Mouse (Mus musculus) stomach, embryonic 16.5 days (tissue): ENCODE measurements around the gene Wdr18. TPM values are rescaled to one million over a fixed set of nuclear protein-coding genes. Genes with fewer than 3 reads are reported as not detected.

Experiments
- ATAC-seq: fragments of 200-750 bp; cut with Nextera tagmentation; 2 replicates; pipeline ENCODE4 v1.8.0; 2017; ENCODE audit warnings: moderate number of reproducible peaks, moderate TSS enrichment; ENCODE audit not compliant: insufficient read depth, low FRiP score
- H3K27ac ChIP-seq: fragments of 300-500 bp; sonication (generic); 2 replicates; pipeline ENCODE4 v1.5.1; 2014; ENCODE audit warnings: low read length
- H3K27me3 ChIP-seq: fragments of 300-500 bp; sonication (generic); 2 replicates; pipeline ENCODE4 v1.6.1; 2014; ENCODE audit warnings: low read length, control low read depth, mixed read lengths; ENCODE audit not compliant: control insufficient read depth, insufficient read depth
- H3K36me3 ChIP-seq: fragments of 300-500 bp; sonication (generic); 2 replicates; pipeline ENCODE4 v1.6.1; 2014; ENCODE audit warnings: low read length; ENCODE audit not compliant: control insufficient read depth, insufficient read depth
- H3K4me1 ChIP-seq: fragments of 300-500 bp; sonication (generic); 2 replicates; pipeline ENCODE4 v1.6.1; 2014; ENCODE audit warnings: low read length, control low read depth, mixed read lengths; ENCODE audit not compliant: control insufficient read depth, insufficient read depth
- H3K4me2 ChIP-seq: fragments of 300-500 bp; sonication (generic); 2 replicates; pipeline ENCODE4 v1.6.1; 2014; ENCODE audit warnings: low read depth, low read length, mixed read lengths
- H3K4me3 ChIP-seq: fragments of 300-500 bp; sonication (generic); replicated peaks from 2 replicates; pipeline ENCODE4 v1.5.1; 2014; ENCODE audit warnings: mild to moderate bottlenecking, low read length
- H3K9ac ChIP-seq: fragments of 300-500 bp; sonication (generic); 2 replicates; pipeline ENCODE4 v1.6.1; 2014; ENCODE audit warnings: low read length
- H3K9me3 ChIP-seq: fragments of 300-500 bp; sonication (generic); replicated peaks from 2 replicates; pipeline ENCODE4 v1.6.1; 2016; ENCODE audit warnings: low read length, control low read depth; ENCODE audit not compliant: control insufficient read depth
- WGBS: fragments of 180-500 bp; shearing (Covaris S2); extraction: QIAGEN DNeasy Blood & Tissue Kit; methylation state at CpG from one replicate; pipeline ENCODE4 v1.1.7; 2014; 5-methylcytosine and 5-hydroxymethylcytosine counted together
- polyA plus RNA-seq: library from polyadenylated mRNA; unstranded; fragments of >200 nt; fragmentation: Nextera tagmentation; extraction: Ambion mirVana; gene quantifications from 2 replicates; pipeline ENCODE4 v1.2.1, GENCODE M21; 2015

The Wdr18 gene
- polyA plus RNA-seq, 1 experiment from 2014 or later, result 86.9 TPM

- 2% methylated on average over 11 of the region's 11 CpGs for WGBS
- peaks cover 11% of the 10 kb centered on the region for H3K36me3 ChIP-seq
- no peaks in the 10 kb centered on the region for H3K27me3 ChIP-seq
- no peak for ATAC-seq
- peaks cover 42% of the 10 kb centered on the region for H3K4me1 ChIP-seq
- H3K9ac ChIP-seq, result peak overlapping the region; percentile 92
- peaks cover 6% of the 10 kb centered on the region; the same call in 1 of the 2 replicates for H3K9me3 ChIP-seq
- peak overlapping the region; percentile 98 for H3K27ac ChIP-seq
- H3K4me3 ChIP-seq, result peak overlapping the region; percentile 64; the same call in 1 of the 2 replicates
- H3K4me2 ChIP-seq, result peak overlapping the region; percentile 90
These were observed 27.0 kb downstream of the Wdr18 start for GRCm38 (mm10) chr10:79986963-79987362.

GRCm38 (mm10) chr10:79987771-79988505 lies 28.0 kb downstream of the Wdr18 start:
- Histone ChIP-seq H3K9me3 (peaks cover 6% of the 10 kb centered on the region; the same call in 1 of the 2 replicates), H3K27ac (peak overlapping the region; percentile 98), H3K27me3 (no peaks in the 10 kb centered on the region), H3K9ac (peak overlapping the region; percentile 92), H3K4me2 (peak overlapping the region; percentile 90), H3K4me3 (peak overlapping the region; percentile 64), H3K36me3 (peaks cover 19% of the 10 kb centered on the region), H3K4me1 (peaks cover 36% of the 10 kb centered on the region)
- ATAC-seq, result no peak
- WGBS, result 11% methylated on average over 27 of the region's 27 CpGs

GRCm38 (mm10) chr10:79988506-79989271 lies 28.7 kb downstream of the Wdr18 start, which contains the start of gene Cnn2:
Gene Cnn2, plus strand, starts transcription at chr10:79988584.
- Histone ChIP-seq H3K4me1 (peaks cover 29% of the 10 kb centered on the region), H3K27ac (peak within 1 kb of the TSS; percentile 98), H3K4me3 (peak within 1 kb of the TSS; percentile 64), H3K27me3 (no peaks in the 10 kb centered on the region), H3K9ac (peak within 1 kb of the TSS; percentile 92), H3K36me3 (peaks cover 27% of the 10 kb centered on the region), H3K4me2 (peak within 1 kb of the TSS; percentile 90), H3K9me3 (peaks cover 6% of the 10 kb centered on the region; the same call in 1 of the 2 replicates)
- peak; percentile 16; the same call in 1 of the 2 replicates for ATAC-seq
- under 1% methylated on average over 59 of the region's 59 CpGs for WGBS

GRCm38 (mm10) chr10:79989272-79989786 lies 29.4 kb downstream of the Wdr18 start:
- WGBS, result 30% methylated on average over 8 of the region's 8 CpGs
- Histone ChIP-seq H3K9ac (peak overlapping the region; percentile 92), H3K4me3 (peak overlapping the region; percentile 64), H3K4me1 (peaks cover 31% of the 10 kb centered on the region), H3K27me3 (no peaks in the 10 kb centered on the region), H3K36me3 (peaks cover 27% of the 10 kb centered on the region), H3K9me3 (peaks cover 6% of the 10 kb centered on the region; the same call in 1 of the 2 replicates), H3K4me2 (peak overlapping the region; percentile 90), H3K27ac (peak overlapping the region; percentile 98)
- no peak for ATAC-seq

GRCm38 (mm10) chr10:79989870-79990269 lies 29.9 kb downstream of the Wdr18 start:
- peak overlapping the region; percentile 90 for H3K4me2 ChIP-seq
- H3K9me3 ChIP-seq, result peaks cover 6% of the 10 kb centered on the region; the same call in 1 of the 2 replicates
- peaks cover 32% of the 10 kb centered on the region for H3K4me1 ChIP-seq
- ATAC-seq, result no peak
- peak overlapping the region; percentile 64 for H3K4me3 ChIP-seq
- H3K9ac ChIP-seq, result peak overlapping the region; percentile 92
- no peaks in the 10 kb centered on the region for H3K27me3 ChIP-seq
- WGBS, result 21% methylated on average over 15 of the region's 15 CpGs
- H3K27ac ChIP-seq, result peak overlapping the region; percentile 98
- H3K36me3 ChIP-seq, result peaks cover 27% of the 10 kb centered on the region

- 60% methylated on average over 12 of the region's 12 CpGs for WGBS
These were observed 31.1 kb downstream of the Wdr18 start for GRCm38 (mm10) chr10:79991099-79991498.

GRCm38 (mm10) chr10:79991548-79991947 lies 31.6 kb downstream of the Wdr18 start:
- Histone ChIP-seq H3K4me3 (peak overlapping the region; percentile 35; the same call in 1 of the 2 replicates), H3K9me3 (peaks cover 6% of the 10 kb centered on the region; the same call in 1 of the 2 replicates), H3K27me3 (no peaks in the 10 kb centered on the region), H3K4me1 (peaks cover 21% of the 10 kb centered on the region), H3K27ac (no peak overlapping the region), H3K36me3 (peaks cover 27% of the 10 kb centered on the region), H3K4me2 (peak overlapping the region; percentile 90), H3K9ac (peak overlapping the region; percentile 43; the same call in 1 of the 2 replicates)
- WGBS, result 85% methylated on average over 6 of the region's 6 CpGs
- ATAC-seq, result no peak

More at GRCm38 (mm10) chr10:79991099-79991498, 31.1 kb downstream of the Wdr18 start:
- ATAC-seq, result no peak
- Histone ChIP-seq H3K4me1 (peaks cover 26% of the 10 kb centered on the region), H3K9ac (peak overlapping the region; percentile 43; the same call in 1 of the 2 replicates), H3K36me3 (peaks cover 27% of the 10 kb centered on the region), H3K9me3 (peaks cover 6% of the 10 kb centered on the region; the same call in 1 of the 2 replicates), H3K4me3 (peak overlapping the region; percentile 35), H3K27me3 (no peaks in the 10 kb centered on the region), H3K4me2 (peak overlapping the region; percentile 90), H3K27ac (no peak overlapping the region)

GRCm38 (mm10) chr10:79994397-79995115 lies 34.6 kb downstream of the Wdr18 start:
- 80% methylated on average over 16 of the region's 16 CpGs for WGBS
- peaks cover 6% of the 10 kb centered on the region; the same call in 1 of the 2 replicates for H3K9me3 ChIP-seq
- H3K36me3 ChIP-seq, result peaks cover 27% of the 10 kb centered on the region
- no peak overlapping the region for H3K4me3 ChIP-seq
- peaks cover 17% of the 10 kb centered on the region for H3K4me1 ChIP-seq
- no peak overlapping the region for H3K4me2 ChIP-seq
- no peak overlapping the region for H3K27ac ChIP-seq
- no peak overlapping the region for H3K9ac ChIP-seq
- no peak for ATAC-seq
- H3K27me3 ChIP-seq, result no peaks in the 10 kb centered on the region
